Mouse (Mus musculus) lung, postnatal 0 days (tissue): ENCODE results near the gene Tnfrsf21.

Experiments
- CTCF ChIP-seq: IDR thresholded peaks from 2 replicates; pipeline ENCODE4 v1.5.1; 2016; ENCODE audit warnings: antibody characterized with exemption, mild to moderate bottlenecking
- EP300 ChIP-seq: IDR thresholded peaks from 2 replicates; pipeline ENCODE4 v1.6.1; 2016; ENCODE audit warnings: antibody characterized with exemption, mild to moderate bottlenecking, control low read depth

- TF ChIP-seq CTCF: no peak
- no peak for TF ChIP-seq EP300
Measured at GRCm38 (mm10) chr17:43092280-43092995, 76.1 kb downstream of the Tnfrsf21 start.
